Mouse (Mus musculus) ovary, postnatal 14 days (tissue): Measurements from ENCODE around the gene Olfr1425.
"Not testable (repeated sequence)": the region's sequence is repeated elsewhere in the genome, so short reads cannot be mapped to it uniquely, and the experiment has no call there.

Source experiments
- DNase-seq: peaks from one replicate; pipeline ENCODE4 v3.0.0; 2022; ENCODE audit warnings: low spot score

Gene Olfr1425

GRCm38 (mm10) chr19:12077631-12078030 lies at the start of gene Olfr1425:
Gene Olfr1425 (minus strand): TSS chr19:12077731.
- not testable (repeated sequence) for DNase-seq

- DNase-seq, result no peak
Observed at GRCm38 (mm10) chr19:12123103-12123502, 45.6 kb upstream of the Olfr1425 start, which contains the start of gene Olfr76. Gene Olfr76 (minus strand): TSS chr19:12123203.

- no peak for DNase-seq
Observed at GRCm38 (mm10) chr19:12116464-12116863, 38.9 kb upstream of the Olfr1425 start.

- no peak for DNase-seq
Observed at GRCm38 (mm10) chr19:12115797-12116196, 38.3 kb upstream of the Olfr1425 start, which contains the start of gene Olfr1428. Gene Olfr1428 (minus strand): TSS chr19:12115897.

GRCm38 (mm10) chr19:12113807-12114206 lies 36.3 kb upstream of the Olfr1425 start:
- no peak for DNase-seq

GRCm38 (mm10) chr19:12104541-12104940 lies 27.0 kb upstream of the Olfr1425 start:
- no peak for DNase-seq

GRCm38 (mm10) chr19:12103234-12103633 lies 25.7 kb upstream of the Olfr1425 start, which contains the start of gene Olfr1427:
Gene Olfr1427 (minus strand): TSS chr19:12103334.
- no peak for DNase-seq

GRCm38 (mm10) chr19:12091913-12092312 lies 14.4 kb upstream of the Olfr1425 start, which contains the start of gene Olfr1426:
Gene Olfr1426 (minus strand): TSS chr19:12092013.
- no peak for DNase-seq

GRCm38 (mm10) chr19:12069546-12069945 lies 8.0 kb downstream of the Olfr1425 start:
- not testable (repeated sequence) for DNase-seq

GRCm38 (mm10) chr19:12067806-12068205 lies 9.7 kb downstream of the Olfr1425 start:
- not testable (repeated sequence) for DNase-seq

- not testable (repeated sequence) for DNase-seq
Observed at GRCm38 (mm10) chr19:12062582-12062981, 14.9 kb downstream of the Olfr1425 start, which contains the start of gene Olfr1424. Gene Olfr1424 (minus strand): TSS chr19:12062682.

- no peak for DNase-seq
Observed at GRCm38 (mm10) chr19:12043163-12043562, 34.4 kb downstream of the Olfr1425 start.

- no peak for DNase-seq
Observed at GRCm38 (mm10) chr19:12041217-12041616, 36.3 kb downstream of the Olfr1425 start, which contains the start of gene Olfr1423. Gene Olfr1423 (minus strand): TSS chr19:12041317.

GRCm38 (mm10) chr19:12037727-12038126 lies 39.8 kb downstream of the Olfr1425 start:
- no peak for DNase-seq

- DNase-seq, result no peak
Observed at GRCm38 (mm10) chr19:12026606-12027005, 50.9 kb downstream of the Olfr1425 start.

- DNase-seq, result no peak
Observed at GRCm38 (mm10) chr19:12025333-12025732, 52.2 kb downstream of the Olfr1425 start.

GRCm38 (mm10) chr19:12024149-12024548 lies 53.4 kb downstream of the Olfr1425 start:
- no peak for DNase-seq
